Mouse (Mus musculus) retina, embryonic 14.5 days (tissue): Measurements from ENCODE around the gene Btbd19.
A peak's percentile ranks its signal among the peaks of the same experiment; 100 is the strongest.

ENCODE experiments used
- DNase-seq: peaks from one replicate; pipeline ENCODE4 v3.0.0-alpha.2; 2015; ENCODE audit warnings: low spot score

Btbd19 gene

GRCm38 (mm10) chr4:117110985-117111384 is 14.5 kb downstream of the Btbd19 start:
- no peak for DNase-seq

GRCm38 (mm10) chr4:117110249-117110648 is 15.3 kb downstream of the Btbd19 start:
- DNase-seq: no peak

GRCm38 (mm10) chr4:117109330-117109729 is 16.2 kb downstream of the Btbd19 start:
- DNase-seq: no peak

GRCm38 (mm10) chr4:117108524-117108849 is 17.0 kb downstream of the Btbd19 start:
- DNase-seq: no peak

GRCm38 (mm10) chr4:117107813-117108523 is 17.6 kb downstream of the Btbd19 start:
- no peak for DNase-seq

GRCm38 (mm10) chr4:117105127-117105526 is 20.4 kb downstream of the Btbd19 start:
- DNase-seq: no peak

- no peak for DNase-seq
These were observed 20.9 kb downstream of the Btbd19 start for GRCm38 (mm10) chr4:117104672-117105071.

- peak; percentile 58 for DNase-seq
These were observed 24.3 kb downstream of the Btbd19 start for GRCm38 (mm10) chr4:117101218-117101617.

GRCm38 (mm10) chr4:117100036-117100435 is 25.5 kb downstream of the Btbd19 start:
- no peak for DNase-seq

- DNase-seq: no peak
These were observed 26.8 kb downstream of the Btbd19 start for GRCm38 (mm10) chr4:117098764-117099036.

GRCm38 (mm10) chr4:117097969-117098763 is 27.4 kb downstream of the Btbd19 start:
- peak; percentile 46 for DNase-seq

- peak; percentile 29 for DNase-seq
These were observed 28.9 kb downstream of the Btbd19 start for GRCm38 (mm10) chr4:117096666-117097065.

GRCm38 (mm10) chr4:117095551-117096452 is 29.7 kb downstream of the Btbd19 start, which contains the start of gene Ptch2:
TSS of gene Ptch2 (plus strand) at chr4:117096075.
- peak; percentile 88 for DNase-seq

- no peak for DNase-seq
These were observed 30.7 kb downstream of the Btbd19 start for GRCm38 (mm10) chr4:117094626-117095361.

GRCm38 (mm10) chr4:117090586-117090985 is 34.9 kb downstream of the Btbd19 start:
- DNase-seq: no peak

GRCm38 (mm10) chr4:117087948-117088640 is 37.4 kb downstream of the Btbd19 start:
- no peak for DNase-seq

GRCm38 (mm10) chr4:117071183-117071582 is 54.3 kb downstream of the Btbd19 start:
- DNase-seq: no peak

- no peak for DNase-seq
These were observed 54.9 kb downstream of the Btbd19 start for GRCm38 (mm10) chr4:117070624-117071023.

- no peak for DNase-seq
These were observed 55.9 kb downstream of the Btbd19 start for GRCm38 (mm10) chr4:117069647-117070046.
